Mouse (Mus musculus): ENCODE results near the gene Foxk1. TPM values are rescaled to one million over a fixed set of nuclear protein-coding genes. Genes with fewer than 3 reads are reported as not detected.

Gene Foxk1
- polyA plus RNA-seq, 1 experiment from 2014 or later = 4.1 TPM

DNA sequence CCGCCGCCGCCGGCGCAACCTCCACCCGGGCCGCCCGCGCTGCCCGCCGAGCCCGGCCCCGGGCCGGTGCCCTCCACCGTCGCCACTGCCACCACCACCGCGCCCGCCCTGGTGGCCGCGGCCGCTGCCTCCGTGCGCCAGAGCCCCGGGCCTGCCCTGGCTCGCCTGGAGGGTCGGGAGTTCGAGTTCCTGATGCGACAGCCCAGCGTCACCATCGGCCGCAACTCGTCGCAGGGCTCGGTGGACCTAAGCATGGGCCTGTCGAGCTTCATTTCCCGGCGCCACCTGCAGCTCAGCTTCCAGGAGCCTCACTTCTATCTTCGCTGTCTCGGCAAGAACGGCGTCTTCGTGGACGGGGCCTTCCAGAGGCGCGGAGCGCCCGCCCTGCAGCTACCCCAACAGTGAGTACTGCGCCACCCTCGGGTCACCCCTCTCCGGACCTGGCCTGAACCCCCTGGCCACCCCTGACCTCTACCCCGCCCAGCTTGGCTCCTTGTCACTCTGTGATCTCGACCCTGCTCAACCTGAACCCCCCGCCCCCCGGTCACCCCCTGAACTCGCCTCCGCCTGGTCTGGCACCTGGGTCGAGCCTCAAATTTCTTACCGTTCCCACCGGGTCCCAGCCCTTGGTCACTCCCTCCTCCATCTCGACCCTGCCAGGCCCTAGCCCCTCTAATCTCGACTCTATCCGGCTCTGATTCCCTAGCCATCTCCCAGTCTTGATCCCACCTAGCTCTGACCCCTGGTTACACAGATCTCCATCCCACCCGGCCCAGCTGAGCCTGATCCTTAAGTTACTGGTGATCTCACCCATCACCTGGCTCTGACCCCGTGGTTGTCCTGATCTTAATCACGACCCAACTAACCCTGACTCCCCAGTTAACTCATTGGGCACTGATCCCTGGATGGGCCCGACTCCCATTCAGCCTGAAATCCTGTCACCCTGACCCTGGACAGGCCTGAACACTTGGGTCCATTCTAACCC, 636 bp downstream of the Foxk1 start:
- Histone ChIP-seq H3K27ac (ENCODE audit: low read length) (peak overlapping the region; percentile 64), H3K27me3 (replicated peaks; ENCODE audit: control insufficient read depth, insufficient read depth, low read length) (no peaks in the 10 kb centered on the region), H3K4me1 (replicated peaks; ENCODE audit: control insufficient read depth, insufficient read depth, low read length) (peaks cover 45% of the 10 kb centered on the region), H3K9ac (replicated peaks; ENCODE audit: low read depth, low read length) (peak overlapping the region; percentile 86), H3K9me3 (ENCODE audit: control insufficient read depth, low read length) (no peaks in the 10 kb centered on the region), H3K4me3 (replicated peaks; ENCODE audit: low read length) (peak overlapping the region; percentile 95), H3K36me3 (ENCODE audit: control insufficient read depth, insufficient read depth) (no peaks in the 10 kb centered on the region), H3K4me2 (ENCODE audit: low read length) (peak overlapping the region; percentile 92)
- no peak for ATAC-seq
- WGBS = 1% methylated on average over 67 of the region's 67 CpGs

DNA sequence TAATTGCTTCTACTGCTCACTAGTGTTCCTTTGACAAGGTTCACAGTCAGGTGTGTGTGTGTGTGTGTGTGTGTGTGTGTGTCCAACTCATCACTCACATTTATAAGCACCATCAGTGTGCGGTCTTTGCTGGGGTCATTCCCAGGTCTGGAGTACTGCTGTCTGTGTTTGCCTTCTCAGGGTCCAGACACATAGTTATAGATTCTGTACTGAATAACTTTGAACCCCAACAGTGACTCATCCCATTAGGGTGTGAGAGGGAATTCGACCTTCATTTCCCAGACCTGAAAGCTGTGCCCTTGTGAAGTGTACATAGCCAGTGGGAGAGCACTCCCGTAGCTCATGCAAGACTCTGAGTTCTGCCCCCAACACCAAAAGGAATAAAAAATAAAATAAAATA, 2.4 kb downstream of the Foxk1 start:
- Histone ChIP-seq H3K4me2 (ENCODE audit: low read length) (peak overlapping the region; percentile 92), H3K36me3 (ENCODE audit: control insufficient read depth, insufficient read depth) (no peaks in the 10 kb centered on the region), H3K9ac (replicated peaks; ENCODE audit: low read depth, low read length) (no peak overlapping the region), H3K27ac (ENCODE audit: low read length) (no peak overlapping the region), H3K9me3 (ENCODE audit: control insufficient read depth, low read length) (no peaks in the 10 kb centered on the region), H3K4me3 (replicated peaks; ENCODE audit: low read length) (no peak overlapping the region), H3K27me3 (replicated peaks; ENCODE audit: control insufficient read depth, insufficient read depth, low read length) (no peaks in the 10 kb centered on the region), H3K4me1 (replicated peaks; ENCODE audit: control insufficient read depth, insufficient read depth, low read length) (peaks cover 60% of the 10 kb centered on the region)
- WGBS = 84% methylated on average over 3 of the region's 3 CpGs
- ATAC-seq = no peak

DNA sequence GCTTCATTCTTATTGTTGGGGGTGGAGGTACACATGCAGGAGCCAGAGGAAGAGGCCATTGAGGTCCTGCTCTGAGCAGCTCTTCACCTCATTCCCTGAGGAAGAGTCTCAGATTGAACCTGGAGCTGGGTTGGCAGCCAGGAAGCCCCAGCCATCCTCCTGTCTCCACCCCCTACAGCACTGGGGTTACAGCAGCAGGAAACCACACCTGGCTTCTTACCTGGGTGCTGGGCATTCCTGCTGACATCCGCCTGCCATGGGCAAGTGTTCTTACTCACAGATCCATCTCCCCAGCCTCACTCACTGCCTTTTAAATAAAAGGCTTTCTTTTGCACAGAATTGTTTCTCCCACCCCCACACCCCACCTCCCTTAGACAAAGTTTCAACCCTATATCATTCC, 3.0 kb downstream of the Foxk1 start:
- no peak overlapping the region for H3K9ac ChIP-seq (replicated peaks; ENCODE audit: low read depth, low read length)
- ATAC-seq = no peak

DNA sequence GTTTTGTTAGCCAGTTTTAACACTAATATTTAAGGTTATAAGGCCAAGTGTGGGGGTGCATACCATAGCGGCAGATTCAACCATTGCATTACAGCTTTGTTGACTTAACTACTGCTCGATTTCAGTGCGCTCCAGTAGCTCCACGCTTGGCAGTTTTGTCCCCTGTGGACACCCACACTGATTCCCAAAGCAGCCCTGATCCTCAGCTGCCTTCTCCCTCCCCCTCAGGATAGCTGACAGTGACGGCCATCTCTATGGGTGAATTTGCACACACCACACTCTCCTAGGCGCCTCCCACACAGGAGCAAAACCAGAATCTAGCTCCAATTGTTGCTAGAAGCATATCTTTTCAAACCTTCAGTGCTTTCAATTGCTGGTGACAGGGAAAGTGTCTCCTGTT, 4.1 kb downstream of the Foxk1 start:
- 82% methylated on average over 6 of the region's 6 CpGs for WGBS
- Histone ChIP-seq H3K9ac (replicated peaks; ENCODE audit: low read depth, low read length) (no peak overlapping the region), H3K27me3 (replicated peaks; ENCODE audit: control insufficient read depth, insufficient read depth, low read length) (no peaks in the 10 kb centered on the region), H3K27ac (ENCODE audit: low read length) (no peak overlapping the region), H3K4me1 (replicated peaks; ENCODE audit: control insufficient read depth, insufficient read depth, low read length) (peaks cover 72% of the 10 kb centered on the region), H3K4me3 (replicated peaks; ENCODE audit: low read length) (no peak overlapping the region), H3K36me3 (ENCODE audit: control insufficient read depth, insufficient read depth) (no peaks in the 10 kb centered on the region), H3K9me3 (ENCODE audit: control insufficient read depth, low read length) (no peaks in the 10 kb centered on the region), H3K4me2 (ENCODE audit: low read length) (no peak overlapping the region)
- ATAC-seq = no peak

More for the DNA sequence above, 3.0 kb downstream of the Foxk1 start:
- H3K4me3 ChIP-seq (replicated peaks; ENCODE audit: low read length) = no peak overlapping the region
- no peaks in the 10 kb centered on the region for H3K27me3 ChIP-seq (replicated peaks; ENCODE audit: control insufficient read depth, insufficient read depth, low read length)
- H3K27ac ChIP-seq (ENCODE audit: low read length) = no peak overlapping the region
- H3K9me3 ChIP-seq (ENCODE audit: control insufficient read depth, low read length) = no peaks in the 10 kb centered on the region
- H3K4me1 ChIP-seq (replicated peaks; ENCODE audit: control insufficient read depth, insufficient read depth, low read length) = peaks cover 64% of the 10 kb centered on the region
- H3K36me3 ChIP-seq (ENCODE audit: control insufficient read depth, insufficient read depth) = no peaks in the 10 kb centered on the region
- H3K4me2 ChIP-seq (ENCODE audit: low read length) = peak overlapping the region; percentile 4; the same call in 1 of the 2 replicates
- 100% methylated on average over 1 of the region's 1 CpGs for WGBS

DNA sequence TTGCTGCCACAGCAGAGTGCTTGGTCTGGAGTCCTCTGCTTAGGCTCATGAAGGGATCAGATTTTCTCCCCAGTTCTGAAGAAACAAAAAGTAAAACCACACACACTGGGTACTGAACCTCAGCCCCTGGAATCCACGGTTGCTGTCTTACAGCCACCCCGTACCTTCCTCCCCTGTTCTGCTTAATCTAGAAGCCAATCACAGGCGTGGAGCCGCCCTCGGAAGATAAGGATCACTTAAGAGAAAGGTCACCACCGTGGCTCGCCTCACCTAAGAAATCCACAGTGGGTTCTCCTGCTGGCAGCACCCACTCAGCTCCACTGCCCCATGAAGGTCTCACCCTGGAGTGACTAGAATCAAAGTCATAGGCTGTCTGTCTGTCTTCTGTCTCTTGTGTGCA, 5.1 kb downstream of the Foxk1 start:
- 94% methylated on average over 7 of the region's 7 CpGs for WGBS
- Histone ChIP-seq H3K4me3 (replicated peaks; ENCODE audit: low read length) (no peak overlapping the region), H3K36me3 (ENCODE audit: control insufficient read depth, insufficient read depth) (no peaks in the 10 kb centered on the region), H3K4me2 (ENCODE audit: low read length) (no peak overlapping the region), H3K27ac (ENCODE audit: low read length) (no peak overlapping the region), H3K9ac (replicated peaks; ENCODE audit: low read depth, low read length) (no peak overlapping the region), H3K27me3 (replicated peaks; ENCODE audit: control insufficient read depth, insufficient read depth, low read length) (no peaks in the 10 kb centered on the region), H3K4me1 (replicated peaks; ENCODE audit: control insufficient read depth, insufficient read depth, low read length) (peaks cover 67% of the 10 kb centered on the region), H3K9me3 (ENCODE audit: control insufficient read depth, low read length) (no peaks in the 10 kb centered on the region)
- ATAC-seq = no peak

DNA sequence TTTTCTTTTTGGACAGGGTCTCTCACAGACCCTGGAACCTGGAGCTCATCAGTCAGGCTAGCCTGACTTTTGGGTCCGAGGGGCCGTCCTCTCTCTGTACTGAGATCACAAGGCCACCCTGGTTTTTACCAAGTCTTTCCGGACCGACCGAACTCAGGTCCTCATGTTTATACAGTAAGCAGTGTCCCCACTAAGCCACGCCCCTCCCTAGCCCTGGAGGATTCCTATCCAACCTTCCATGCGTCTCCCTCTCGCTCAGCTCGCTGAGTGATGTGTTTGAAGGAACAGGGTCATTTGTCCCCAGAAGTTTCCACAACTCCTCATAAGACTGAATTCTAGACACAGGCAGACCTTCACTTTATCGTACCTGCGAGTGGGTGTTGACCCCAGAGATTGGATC, 5.6 kb downstream of the Foxk1 start:
- ATAC-seq = no peak
- H3K4me3 ChIP-seq (replicated peaks; ENCODE audit: low read length) = no peak overlapping the region

DNA sequence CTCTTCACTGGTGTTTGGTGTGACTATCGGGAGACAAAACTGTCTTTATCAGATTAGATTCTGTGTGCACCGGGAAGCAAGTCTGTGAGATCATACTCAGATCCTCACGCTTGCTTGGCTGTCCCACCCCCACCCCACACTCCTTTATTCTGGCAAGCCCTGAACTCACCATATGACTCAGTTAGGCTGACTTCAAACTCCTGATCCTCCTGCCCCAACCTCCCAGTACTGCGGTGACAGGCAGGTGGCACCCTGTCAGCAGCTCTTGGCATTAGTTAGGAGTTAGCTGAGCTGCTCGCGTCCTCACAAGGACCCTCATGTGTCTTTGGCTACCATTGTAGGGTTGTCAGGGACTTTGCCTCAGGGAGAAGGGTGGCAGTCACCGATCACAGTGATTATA, 6.1 kb downstream of the Foxk1 start:
- no peaks in the 10 kb centered on the region for H3K9me3 ChIP-seq (ENCODE audit: control insufficient read depth, low read length)
- H3K9ac ChIP-seq (replicated peaks; ENCODE audit: low read depth, low read length) = no peak overlapping the region
- H3K4me2 ChIP-seq (ENCODE audit: low read length) = no peak overlapping the region
- H3K27me3 ChIP-seq (replicated peaks; ENCODE audit: control insufficient read depth, insufficient read depth, low read length) = no peaks in the 10 kb centered on the region
- peaks cover 63% of the 10 kb centered on the region for H3K4me1 ChIP-seq (replicated peaks; ENCODE audit: control insufficient read depth, insufficient read depth, low read length)
- 55% methylated on average over 7 of the region's 7 CpGs for WGBS
- H3K36me3 ChIP-seq (ENCODE audit: control insufficient read depth, insufficient read depth) = no peaks in the 10 kb centered on the region
- H3K4me3 ChIP-seq (replicated peaks; ENCODE audit: low read length) = no peak overlapping the region
- ATAC-seq = peak; percentile 38; the same call in 1 of the 2 replicates
- H3K27ac ChIP-seq (ENCODE audit: low read length) = no peak overlapping the region

More for the DNA sequence above, 5.6 kb downstream of the Foxk1 start:
- Histone ChIP-seq H3K9me3 (ENCODE audit: control insufficient read depth, low read length) (no peaks in the 10 kb centered on the region), H3K4me1 (replicated peaks; ENCODE audit: control insufficient read depth, insufficient read depth, low read length) (peaks cover 67% of the 10 kb centered on the region), H3K9ac (replicated peaks; ENCODE audit: low read depth, low read length) (no peak overlapping the region), H3K27ac (ENCODE audit: low read length) (no peak overlapping the region), H3K36me3 (ENCODE audit: control insufficient read depth, insufficient read depth) (no peaks in the 10 kb centered on the region), H3K27me3 (replicated peaks; ENCODE audit: control insufficient read depth, insufficient read depth, low read length) (no peaks in the 10 kb centered on the region), H3K4me2 (ENCODE audit: low read length) (no peak overlapping the region)
- WGBS = 87% methylated on average over 11 of the region's 11 CpGs

DNA sequence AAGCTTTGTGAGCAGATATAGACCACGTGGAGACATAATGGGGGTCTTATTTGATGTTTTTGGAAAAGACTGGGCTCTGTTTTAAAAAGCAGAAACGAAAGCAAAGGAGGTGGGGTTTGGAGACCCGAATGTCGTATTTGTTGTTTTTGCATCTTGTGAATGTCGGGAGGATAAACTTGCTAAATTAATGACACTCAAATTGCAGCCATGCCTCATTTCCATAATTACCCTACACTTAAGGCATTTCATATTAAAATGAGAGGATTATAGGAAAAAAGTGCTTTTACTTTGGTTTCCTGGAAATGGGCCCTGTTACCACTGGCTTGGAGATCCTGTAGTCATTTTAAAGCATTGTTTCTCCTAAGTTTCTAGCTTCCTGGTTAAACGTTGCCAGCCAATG, 7.9 kb downstream of the Foxk1 start:
- H3K36me3 ChIP-seq (ENCODE audit: control insufficient read depth, insufficient read depth) = no peaks in the 10 kb centered on the region
- H3K4me3 ChIP-seq (replicated peaks; ENCODE audit: low read length) = no peak overlapping the region
- H3K27ac ChIP-seq (ENCODE audit: low read length) = no peak overlapping the region
- H3K27me3 ChIP-seq (replicated peaks; ENCODE audit: control insufficient read depth, insufficient read depth, low read length) = no peaks in the 10 kb centered on the region
- no peak for ATAC-seq
- H3K4me2 ChIP-seq (ENCODE audit: low read length) = no peak overlapping the region
- 12% methylated on average over 6 of the region's 6 CpGs for WGBS
- no peaks in the 10 kb centered on the region for H3K9me3 ChIP-seq (ENCODE audit: control insufficient read depth, low read length)
- H3K9ac ChIP-seq (replicated peaks; ENCODE audit: low read depth, low read length) = no peak overlapping the region
- H3K4me1 ChIP-seq (replicated peaks; ENCODE audit: control insufficient read depth, insufficient read depth, low read length) = peaks cover 48% of the 10 kb centered on the region

DNA sequence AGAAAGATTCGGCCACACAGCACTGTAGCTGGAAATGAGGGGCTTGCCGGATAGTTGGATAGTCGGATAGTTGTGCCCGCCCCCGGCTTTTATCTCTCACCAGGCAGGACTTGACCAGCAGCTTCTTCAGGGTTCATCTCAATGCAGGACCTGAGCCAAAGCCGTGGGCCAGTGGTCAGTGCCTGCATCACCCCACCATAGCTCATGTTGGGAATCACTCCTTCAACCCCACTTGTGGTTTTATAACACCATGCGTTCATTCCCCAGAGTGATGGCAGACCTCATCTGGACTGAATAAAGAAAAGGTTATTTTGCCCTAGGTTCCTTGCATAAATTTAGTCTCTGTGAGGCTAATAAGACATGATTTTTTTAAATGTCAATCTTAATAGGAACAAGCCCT, 9.1 kb downstream of the Foxk1 start:
- 48% methylated on average over 7 of the region's 7 CpGs for WGBS
- Histone ChIP-seq H3K27ac (ENCODE audit: low read length) (no peak overlapping the region), H3K4me2 (ENCODE audit: low read length) (no peak overlapping the region), H3K27me3 (replicated peaks; ENCODE audit: control insufficient read depth, insufficient read depth, low read length) (no peaks in the 10 kb centered on the region), H3K4me1 (replicated peaks; ENCODE audit: control insufficient read depth, insufficient read depth, low read length) (peaks cover 41% of the 10 kb centered on the region), H3K36me3 (ENCODE audit: control insufficient read depth, insufficient read depth) (no peaks in the 10 kb centered on the region), H3K4me3 (replicated peaks; ENCODE audit: low read length) (no peak overlapping the region), H3K9ac (replicated peaks; ENCODE audit: low read depth, low read length) (peak overlapping the region; percentile 24; the same call in 1 of the 2 replicates), H3K9me3 (ENCODE audit: control insufficient read depth, low read length) (no peaks in the 10 kb centered on the region)
- no peak for ATAC-seq
